Mouse (Mus musculus): Measurements from ENCODE around the gene Gjb5. TPM values are rescaled to one million over a fixed set of nuclear protein-coding genes. Genes with fewer than 3 reads are reported as not detected.

Gjb5 gene
- total and polyA plus RNA-seq, 3 experiments = not detected

DNA sequence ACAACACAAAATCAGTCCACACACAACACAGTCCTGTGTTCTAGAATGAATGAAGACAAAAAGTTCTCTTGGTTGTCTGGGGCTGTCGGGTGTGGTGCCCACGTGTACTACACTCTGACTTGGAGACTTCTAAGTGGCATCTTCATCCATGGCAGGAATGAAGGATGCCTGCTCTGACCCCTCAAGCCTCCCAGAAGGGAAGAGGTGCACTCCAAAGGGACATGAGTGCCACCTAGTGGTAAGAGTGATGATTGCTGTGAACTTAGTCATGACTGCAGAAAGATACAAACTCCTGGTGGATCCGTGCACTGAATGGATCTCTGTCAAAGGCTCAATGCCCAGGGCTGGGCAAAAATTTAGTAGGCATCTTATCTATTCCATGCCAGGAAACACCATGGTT, 38.4 kb downstream of the Gjb5 start:
- peak; percentile 48 for DNase-seq (ENCODE audit: low read depth, low spot score)
- TF ChIP-seq ZC3H11A (IDR thresholded peaks at IDR 0.05; ENCODE audit: low read depth, low read length) (0 out of 2 replicates have a peak, but pooled peaks have one; percentile 17), MXI1 (IDR thresholded peaks at IDR 0.05; ENCODE audit: low read depth, low read length) (no peak), POLR2AphosphoS5 (IDR thresholded peaks at IDR 0.05; ENCODE audit: borderline replicate concordance, low read depth, low read length) (no peak), SIN3A (IDR thresholded peaks at IDR 0.05; ENCODE audit: low read length) (no peak), POLR2AphosphoS2 (IDR thresholded peaks at IDR 0.05; ENCODE audit: low read length) (no peak), KAT2A (conservative IDR thresholded peaks at IDR 0.05; ENCODE audit: low read depth, low read length) (no peak), RAD21 (IDR thresholded peaks at IDR 0.05; ENCODE audit: low read depth, low read length) (peak; percentile 56), CHD1 (IDR thresholded peaks at IDR 0.05; ENCODE audit: low read depth, low read length) (no peak), TBP (IDR thresholded peaks at IDR 0.05; ENCODE audit: low read depth, low read length) (no peak), CTCF (IDR thresholded peaks at IDR 0.05 in 2 of 3, conservative IDR thresholded peaks at IDR 0.05 in 1 of 3; ENCODE audit: control insufficient read depth in 1 of 3, insufficient read depth in 1 of 3, low read depth in 2 of 3, low read length in 3 of 3, poor library complexity in 1 of 3, severe bottlenecking in 1 of 3) (peak; percentile 55 to 74 (median 65)), HCFC1 (IDR thresholded peaks at IDR 0.05; ENCODE audit: low read depth, low read length) (no peak), NRF1 (IDR thresholded peaks at IDR 0.05; ENCODE audit: insufficient read depth, low read depth, low read length, poor library complexity, severe bottlenecking) (no peak), SMC3 (IDR thresholded peaks at IDR 0.05; ENCODE audit: low read depth, low read length) (peak; percentile 48), MAFK (IDR thresholded peaks at IDR 0.05; ENCODE audit: borderline replicate concordance, low read depth, low read length) (no peak)

DNA sequence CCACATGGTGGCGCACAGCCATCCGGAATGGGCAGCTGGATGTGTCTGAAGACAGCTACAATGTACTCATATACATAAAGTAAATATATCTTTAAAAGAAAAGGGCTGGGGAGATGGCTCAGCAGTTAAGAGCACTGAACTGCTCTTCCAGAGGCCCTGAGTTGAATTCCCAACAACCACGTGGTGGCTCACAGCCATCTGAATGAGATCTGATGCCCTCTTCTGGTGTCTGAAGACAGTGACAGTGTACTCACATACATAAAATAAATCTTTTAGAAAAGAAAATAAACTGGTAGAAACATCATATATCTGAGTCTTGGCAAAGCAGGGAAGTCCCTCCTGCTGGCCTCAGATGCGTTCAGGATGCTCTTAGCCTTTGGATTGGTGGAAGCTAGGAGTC, 40.8 kb downstream of the Gjb5 start:
- DNase-seq (ENCODE audit: low read depth, low spot score) = no peak
- H3K27me3 ChIP-seq (ENCODE audit: control insufficient read depth in 1 of 2, insufficient read depth in 2 of 2, low read length in 2 of 2) = no peaks in the 10 kb centered on the region
- H3K4me1 ChIP-seq (ENCODE audit: control insufficient read depth in 1 of 2, insufficient read depth in 2 of 2, low read length in 2 of 2) = no peaks in the 10 kb centered on the region
- H3K4me3 ChIP-seq (ENCODE audit: control insufficient read depth in 1 of 2, insufficient read depth in 1 of 2, low read depth in 2 of 2, low read length in 2 of 2) = no peak overlapping the region
- no peak for TF ChIP-seq MXI1 (IDR thresholded peaks at IDR 0.05; ENCODE audit: low read depth, low read length)
- no peak for TF ChIP-seq TCF12 (IDR thresholded peaks at IDR 0.05; ENCODE audit: low read depth, low read length)
- no peak for TF ChIP-seq NRF1 (IDR thresholded peaks at IDR 0.05; ENCODE audit: insufficient read depth, low read depth, low read length, poor library complexity, severe bottlenecking)
- TF ChIP-seq CHD1 (IDR thresholded peaks at IDR 0.05; ENCODE audit: low read depth, low read length) = no peak
- TF ChIP-seq CTCF (IDR thresholded peaks at IDR 0.05 in 2 of 3, conservative IDR thresholded peaks at IDR 0.05 in 1 of 3; ENCODE audit: control insufficient read depth in 1 of 3, insufficient read depth in 1 of 3, low read depth in 2 of 3, low read length in 3 of 3, poor library complexity in 1 of 3, severe bottlenecking in 1 of 3) = no peak
- TF ChIP-seq POLR2AphosphoS2 (IDR thresholded peaks at IDR 0.05; ENCODE audit: low read length) = no peak
- TF ChIP-seq SIN3A (IDR thresholded peaks at IDR 0.05; ENCODE audit: low read length) = no peak
- TF ChIP-seq E2F4 (IDR thresholded peaks at IDR 0.05; ENCODE audit: borderline replicate concordance, low read depth, low read length) = no peak
- no peak for TF ChIP-seq MYB (IDR thresholded peaks at IDR 0.05; ENCODE audit: low read depth, low read length)
- TF ChIP-seq MYC (IDR thresholded peaks at IDR 0.05; ENCODE audit: low read depth, low read length) = no peak
- no peaks in the 10 kb centered on the region for H3K79me2 ChIP-seq (ENCODE audit: control insufficient read depth, insufficient read depth, low read length, poor library complexity)
- no peak overlapping the region for H3K27ac ChIP-seq (ENCODE audit: control insufficient read depth, low read depth, low read length)
- no peaks in the 10 kb centered on the region for H3K36me3 ChIP-seq (ENCODE audit: control insufficient read depth in 1 of 2, insufficient read depth in 2 of 2, low read length in 2 of 2)
- no peak overlapping the region for H3K9ac ChIP-seq (ENCODE audit: control insufficient read depth, low read depth, low read length, poor library complexity, severe bottlenecking)
- no peaks in the 10 kb centered on the region for H3K9me3 ChIP-seq (replicated peaks; ENCODE audit: insufficient read depth, low read length)

More for the DNA sequence above, 38.4 kb downstream of the Gjb5 start:
- H3K9me3 ChIP-seq (replicated peaks; ENCODE audit: insufficient read depth, low read length) = no peaks in the 10 kb centered on the region
- no peaks in the 10 kb centered on the region for H3K79me2 ChIP-seq (ENCODE audit: control insufficient read depth, insufficient read depth, low read length, poor library complexity)
- H3K27me3 ChIP-seq (ENCODE audit: control insufficient read depth in 1 of 2, insufficient read depth in 2 of 2, low read length in 2 of 2) = no peaks in the 10 kb centered on the region
- no peak overlapping the region for H3K27ac ChIP-seq (ENCODE audit: control insufficient read depth, low read depth, low read length)
- H3K36me3 ChIP-seq (ENCODE audit: control insufficient read depth in 1 of 2, insufficient read depth in 2 of 2, low read length in 2 of 2) = no peaks in the 10 kb centered on the region
- H3K9ac ChIP-seq (ENCODE audit: control insufficient read depth, low read depth, low read length, poor library complexity, severe bottlenecking) = no peak overlapping the region
- H3K4me3 ChIP-seq (ENCODE audit: control insufficient read depth in 1 of 2, insufficient read depth in 1 of 2, low read depth in 2 of 2, low read length in 2 of 2) = no peak overlapping the region
- no peaks in the 10 kb centered on the region for H3K4me1 ChIP-seq (ENCODE audit: control insufficient read depth in 1 of 2, insufficient read depth in 2 of 2, low read length in 2 of 2)

All from MEL (cell line).